Mouse (Mus musculus): Measurements from ENCODE around the gene Acvrl1.
A peak's percentile ranks its signal among the peaks of the same experiment; 100 is the strongest.

Gene Acvrl1

GRCm38 (mm10) chr15:101142672-101143071, 14.3 kb downstream of the Acvrl1 start:
- DNase-seq (ENCODE audit: low spot score in 2 of 2) = no peak

DNA sequence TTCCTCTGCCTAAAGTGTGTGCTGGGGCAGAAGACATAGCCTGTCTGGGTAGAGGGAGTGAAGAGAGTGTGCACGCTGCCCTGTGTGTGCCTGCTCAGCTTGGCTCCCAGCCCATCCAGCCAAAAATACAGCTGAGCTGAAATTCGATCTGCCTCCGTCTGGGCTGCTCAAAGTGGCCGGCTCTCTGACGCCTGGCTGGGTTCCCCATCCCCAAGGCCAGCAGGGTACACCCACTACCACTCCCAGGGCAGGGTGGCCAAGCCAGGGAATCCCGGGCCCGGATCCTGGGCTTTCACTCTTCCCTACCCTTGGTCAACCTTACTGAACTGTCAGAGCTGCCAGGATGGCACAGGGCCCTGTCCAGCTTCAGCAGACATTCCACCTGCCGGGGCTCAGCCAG, 15.2 kb downstream of the Acvrl1 start:
- DNase-seq (ENCODE audit: low spot score in 2 of 2) = no peak

DNA sequence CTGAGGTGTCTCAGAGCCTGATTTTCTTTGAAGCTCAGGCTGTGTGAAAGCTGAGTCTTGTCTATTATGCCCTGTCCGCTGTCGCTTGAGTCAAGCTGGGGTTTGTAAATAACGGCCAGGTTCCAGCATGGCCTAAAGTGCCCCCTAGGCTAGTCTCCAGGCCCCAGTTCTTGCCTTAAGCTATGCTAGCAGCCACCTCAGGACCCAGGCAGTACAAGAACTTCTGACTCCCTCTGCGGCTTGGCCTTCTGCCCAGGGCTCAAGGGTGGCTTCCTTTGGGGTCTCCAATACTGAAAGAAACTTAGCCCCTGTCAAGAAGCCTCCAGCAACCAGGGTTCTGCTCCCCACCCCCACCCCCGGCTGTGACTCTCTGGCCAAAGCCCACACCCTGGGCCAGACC, 15.9 kb downstream of the Acvrl1 start:
- no peak for DNase-seq (ENCODE audit: low spot score in 2 of 2)

DNA sequence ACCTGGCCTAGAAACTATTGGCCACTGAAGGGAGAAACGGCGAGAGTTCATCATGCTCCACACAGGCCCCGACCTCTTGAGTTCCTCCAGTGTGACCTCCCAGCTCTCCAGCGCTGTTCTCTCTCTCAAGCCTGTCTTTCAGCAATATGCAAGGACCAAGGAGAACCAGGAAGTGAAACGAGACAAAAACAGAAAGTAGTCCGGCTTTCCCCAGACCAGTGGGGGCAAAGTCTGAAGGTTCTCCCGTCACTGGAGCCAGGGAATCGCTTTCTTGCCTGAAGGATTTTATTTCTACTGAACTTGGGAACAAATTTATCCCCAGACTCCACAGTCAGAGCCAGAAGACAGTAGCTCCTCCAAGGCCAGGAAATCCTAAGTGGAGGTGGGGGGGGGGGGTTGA, 16.5 kb downstream of the Acvrl1 start:
- DNase-seq (ENCODE audit: low spot score in 2 of 2) = no peak

DNA sequence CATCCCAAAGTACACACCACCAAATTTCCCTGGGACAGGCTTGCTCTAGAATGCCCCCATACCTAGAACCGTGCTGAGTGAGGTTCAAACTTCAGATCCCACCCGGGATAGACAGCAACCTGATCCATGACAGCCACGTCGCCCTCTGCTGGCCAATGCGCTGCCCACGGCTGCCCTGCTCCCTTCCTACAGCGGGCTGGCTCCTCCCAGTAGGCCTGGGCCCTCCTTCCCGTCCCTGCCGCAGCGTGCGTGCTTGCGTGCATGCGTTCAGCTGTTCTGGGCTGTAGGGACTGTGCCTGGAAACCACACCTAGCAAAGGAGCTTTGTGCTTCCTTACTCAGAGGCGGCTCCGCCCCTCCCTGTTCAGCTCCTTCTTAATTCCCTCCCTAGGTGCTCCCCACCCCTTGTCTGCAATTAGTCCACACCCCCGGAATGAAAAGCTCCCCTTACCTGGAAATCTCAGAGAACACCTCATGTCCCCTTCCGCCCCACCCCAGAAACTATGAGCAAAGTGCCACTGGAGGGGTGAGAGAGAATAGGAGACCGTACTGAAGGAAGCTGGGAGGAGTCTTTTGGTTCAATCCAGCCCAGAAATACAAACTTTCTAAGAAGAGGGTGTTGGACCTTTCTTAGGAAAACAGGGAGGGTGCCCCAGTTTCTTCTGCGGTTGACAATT, 17.2 kb downstream of the Acvrl1 start:
- DNase-seq (ENCODE audit: low spot score in 2 of 2) = peak; percentile 91 to 93

DNA sequence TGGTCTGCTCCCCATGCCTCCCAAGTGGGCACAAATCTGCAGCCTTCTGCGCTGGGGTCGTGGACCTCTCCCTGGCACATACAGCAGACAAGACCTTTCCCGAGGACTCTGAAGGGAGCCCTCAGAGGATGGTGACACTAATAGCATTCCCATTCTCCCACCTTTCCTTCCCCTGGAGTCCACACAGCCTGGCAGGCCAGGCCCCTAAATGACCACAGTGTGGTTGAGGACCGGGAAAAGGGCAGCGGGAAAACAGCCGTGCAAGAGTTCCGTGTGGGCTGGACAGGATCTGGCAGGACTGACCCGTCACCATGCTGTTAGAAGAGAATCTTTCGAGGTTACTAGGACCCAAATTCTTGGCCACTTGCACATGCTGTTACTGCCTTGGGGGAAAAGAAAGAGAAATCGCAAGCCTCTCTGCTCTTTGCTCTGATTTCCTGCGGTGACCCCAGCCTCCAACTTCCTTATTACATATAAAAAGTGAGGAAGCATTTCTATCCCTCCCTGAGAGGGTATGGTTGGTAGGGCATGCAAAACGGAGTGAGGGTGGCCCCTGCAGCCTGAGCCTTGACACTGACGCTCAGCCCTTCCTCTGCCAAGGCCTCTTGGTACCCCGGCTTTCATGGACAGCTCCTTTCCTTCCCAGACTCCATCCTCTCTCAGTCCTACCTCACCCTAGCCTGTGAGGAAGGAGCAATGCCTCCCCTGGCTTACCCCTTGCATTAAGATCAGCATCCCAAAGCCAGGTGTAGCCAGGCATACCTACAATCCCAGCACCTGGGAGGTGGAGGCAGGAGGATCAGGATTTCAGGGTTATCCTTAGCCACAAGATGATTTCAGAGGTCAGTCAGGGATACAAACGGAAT, 18.0 kb downstream of the Acvrl1 start:
- DNase-seq (ENCODE audit: low spot score in 2 of 2) = no peak

DNA sequence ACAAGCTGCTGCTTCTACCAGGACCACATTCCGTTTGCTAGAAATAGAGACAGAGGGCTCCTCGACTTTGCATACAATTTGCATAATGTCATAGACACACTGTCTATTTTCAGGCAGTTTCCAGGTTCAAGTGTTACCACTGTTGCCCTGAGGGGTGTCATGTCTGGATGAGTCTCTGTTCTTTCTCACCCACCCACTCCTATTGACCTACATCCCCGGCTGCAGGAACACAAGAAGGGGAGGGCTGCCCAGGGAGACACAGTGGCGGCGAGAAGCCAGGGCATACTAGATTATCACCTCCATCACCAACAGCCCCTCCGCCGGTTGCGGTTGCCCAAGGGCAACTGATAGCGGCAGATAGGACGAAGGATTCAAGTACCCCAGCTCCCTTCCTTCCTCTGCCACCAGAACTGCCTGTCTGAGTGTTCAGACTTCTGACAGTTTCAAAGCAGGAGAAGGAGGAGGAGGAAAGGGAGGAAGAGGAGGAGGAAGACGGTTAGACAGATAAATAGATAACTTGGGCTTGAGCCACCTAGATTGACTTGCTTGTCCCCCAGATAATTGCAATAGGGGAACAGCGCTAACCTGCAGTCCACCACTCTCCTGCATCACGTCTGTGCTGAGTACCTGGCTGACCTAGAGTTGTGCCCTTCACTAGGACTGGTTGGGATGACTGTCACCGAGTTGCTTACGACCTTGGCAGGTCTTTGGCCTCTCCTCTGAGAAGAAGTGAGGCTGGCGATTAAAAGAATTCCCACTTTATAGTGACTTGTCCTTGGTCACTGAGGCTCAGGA, 19.0 kb downstream of the Acvrl1 start:
- no peak for DNase-seq (ENCODE audit: low spot score in 2 of 2)

GRCm38 (mm10) chr15:101147910-101148273, 19.6 kb downstream of the Acvrl1 start:
- DNase-seq (ENCODE audit: low spot score in 2 of 2) = no peak

DNA sequence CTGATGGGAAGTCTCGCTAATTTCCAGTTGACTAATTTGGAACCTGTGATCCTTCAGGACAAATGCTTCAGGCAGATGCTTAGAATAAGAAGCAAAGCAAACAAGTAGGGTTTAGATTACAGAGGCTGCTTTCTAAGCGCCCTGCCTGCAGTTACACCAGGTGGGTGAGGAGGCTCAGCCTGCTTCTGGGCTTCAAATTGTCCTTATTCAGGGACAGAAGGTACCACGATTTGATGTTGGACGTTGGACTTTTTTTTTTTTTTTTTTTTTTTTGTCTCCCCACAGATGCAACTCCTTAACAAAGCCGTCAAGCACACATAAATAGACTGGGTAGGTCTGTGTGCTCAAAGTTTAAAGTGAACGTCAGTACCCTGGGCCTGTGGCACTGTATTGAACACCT, 20.3 kb downstream of the Acvrl1 start:
- DNase-seq (ENCODE audit: low spot score in 2 of 2) = no peak

GRCm38 (mm10) chr15:101151409-101152261, 23.3 kb downstream of the Acvrl1 start:
- no peak for DNase-seq (ENCODE audit: low spot score in 2 of 2)

DNA sequence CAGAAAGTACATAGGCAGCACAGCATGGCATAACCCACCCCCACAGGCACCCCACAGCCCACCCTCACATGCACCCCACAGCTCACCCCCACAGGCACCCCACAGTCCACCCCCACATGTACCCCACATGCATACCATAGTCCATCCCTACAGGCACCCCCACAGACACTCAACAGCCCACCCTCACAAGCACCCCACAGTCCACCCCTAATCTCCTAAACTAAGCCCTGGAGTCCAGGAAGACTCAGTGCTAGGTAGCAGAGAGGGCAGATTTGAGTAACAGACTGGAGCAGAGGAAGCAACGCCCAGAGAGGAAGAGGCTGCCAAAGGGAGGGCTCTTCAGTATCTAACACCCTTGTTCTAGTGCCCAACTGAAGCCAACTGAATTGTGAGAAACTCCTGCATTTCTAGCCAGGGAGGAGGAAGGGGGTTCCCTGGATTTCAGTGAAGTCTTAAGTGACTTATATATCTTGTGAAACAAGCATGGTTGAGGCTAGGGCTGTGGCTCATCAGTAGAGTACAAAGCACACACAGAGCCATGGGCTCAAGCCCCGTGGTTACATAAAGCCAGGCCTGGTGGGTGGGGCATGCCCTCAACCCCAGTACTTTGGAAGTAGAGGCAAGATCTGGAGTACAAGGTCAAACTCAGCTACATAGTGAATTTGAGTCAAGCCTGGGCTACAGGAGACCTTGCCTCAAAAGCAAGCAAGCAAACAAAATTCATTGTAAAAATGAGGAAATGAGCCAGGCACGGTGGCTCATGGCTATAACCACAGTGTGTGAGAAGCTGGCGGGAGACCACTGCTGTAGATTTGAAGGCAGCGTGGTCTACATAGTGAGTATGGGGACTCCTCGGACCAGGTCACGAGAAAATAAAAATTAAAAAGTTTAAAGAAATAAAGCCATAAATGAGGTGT, 26.6 kb downstream of the Acvrl1 start:
- DNase-seq (ENCODE audit: low spot score in 2 of 2) = no peak

GRCm38 (mm10) chr15:101160128-101160527, 31.8 kb downstream of the Acvrl1 start:
- no peak for DNase-seq (ENCODE audit: low spot score in 2 of 2)

DNA sequence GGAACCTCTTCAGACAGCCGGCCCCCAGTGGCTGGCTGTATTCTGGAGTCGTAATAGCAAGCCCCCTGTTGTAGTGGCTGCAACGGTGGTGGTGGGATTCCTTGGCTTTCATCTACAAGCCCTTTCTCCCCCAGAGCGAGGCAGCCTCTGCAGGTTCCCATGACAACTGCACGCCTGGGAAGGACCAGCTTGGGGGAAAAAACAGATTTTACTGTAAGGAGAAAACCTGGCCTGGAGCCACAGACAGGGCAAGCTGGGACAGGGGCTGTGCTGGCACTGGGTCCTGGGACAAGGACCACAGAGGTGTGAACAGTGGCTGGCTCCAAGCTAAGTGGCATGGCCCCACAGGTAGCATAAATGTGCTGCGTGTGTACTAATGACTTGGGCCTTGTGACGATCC, 32.3 kb downstream of the Acvrl1 start:
- no peak for DNase-seq (ENCODE audit: low spot score in 2 of 2)

DNA sequence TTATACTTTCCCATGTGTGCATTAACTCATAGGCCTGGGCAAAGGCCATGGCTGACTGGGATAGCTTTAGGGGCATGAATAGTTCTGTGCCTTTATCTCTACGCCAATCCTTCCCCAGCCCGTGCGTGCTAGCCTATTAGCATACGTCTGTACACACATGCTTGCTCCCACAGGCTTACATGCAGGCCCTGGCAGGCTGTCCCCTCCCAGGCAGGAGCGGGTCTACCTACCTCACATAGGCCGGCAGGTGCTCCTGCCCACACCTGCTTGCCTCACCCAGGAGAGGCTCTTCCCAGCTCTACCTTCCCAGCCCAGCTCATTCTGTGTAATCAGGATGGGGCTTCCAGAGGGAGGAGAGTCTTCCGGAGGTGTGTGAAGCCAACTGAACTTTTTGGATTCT, 33.2 kb downstream of the Acvrl1 start:
- no peak for DNase-seq (ENCODE audit: low spot score in 2 of 2)

GRCm38 (mm10) chr15:101163056-101163458, 34.7 kb downstream of the Acvrl1 start:
- no peak for DNase-seq (ENCODE audit: low spot score in 2 of 2)

DNA sequence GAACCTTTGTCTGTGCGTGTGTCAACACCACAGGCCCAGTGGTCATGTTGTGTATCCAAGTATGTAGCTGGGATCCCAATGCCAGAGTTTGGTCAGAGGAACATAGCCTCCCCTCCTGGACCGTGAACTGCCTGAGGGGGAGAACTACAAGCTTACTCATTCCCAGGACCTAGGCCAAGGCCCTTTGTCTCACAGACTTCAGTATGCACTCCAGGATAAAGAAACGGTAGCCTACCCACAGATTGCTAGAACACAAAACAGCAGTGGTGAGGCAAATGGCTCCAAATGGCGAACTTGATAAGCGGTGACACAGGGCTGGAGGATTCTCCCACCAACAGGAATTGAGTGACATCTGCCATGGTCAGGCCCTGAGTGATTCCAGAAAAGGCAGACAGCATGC, 35.5 kb downstream of the Acvrl1 start:
- no peak for DNase-seq (ENCODE audit: low spot score in 2 of 2)

- no peak for DNase-seq (ENCODE audit: low spot score in 2 of 2)
These were observed 36.0 kb downstream of the Acvrl1 start for GRCm38 (mm10) chr15:101164291-101164690.

GRCm38 (mm10) chr15:101165658-101166437, 37.5 kb downstream of the Acvrl1 start:
- no peak for DNase-seq (ENCODE audit: low spot score in 2 of 2)

- DNase-seq (ENCODE audit: low spot score in 2 of 2) = no peak
These were observed 39.2 kb downstream of the Acvrl1 start for GRCm38 (mm10) chr15:101167553-101167952.

- DNase-seq (ENCODE audit: low spot score in 2 of 2) = no peak
These were observed 41.6 kb downstream of the Acvrl1 start for GRCm38 (mm10) chr15:101169910-101170309.
